Mouse (Mus musculus): ENCODE data around the gene Cd200r3.

The Cd200r3 gene

DNA sequence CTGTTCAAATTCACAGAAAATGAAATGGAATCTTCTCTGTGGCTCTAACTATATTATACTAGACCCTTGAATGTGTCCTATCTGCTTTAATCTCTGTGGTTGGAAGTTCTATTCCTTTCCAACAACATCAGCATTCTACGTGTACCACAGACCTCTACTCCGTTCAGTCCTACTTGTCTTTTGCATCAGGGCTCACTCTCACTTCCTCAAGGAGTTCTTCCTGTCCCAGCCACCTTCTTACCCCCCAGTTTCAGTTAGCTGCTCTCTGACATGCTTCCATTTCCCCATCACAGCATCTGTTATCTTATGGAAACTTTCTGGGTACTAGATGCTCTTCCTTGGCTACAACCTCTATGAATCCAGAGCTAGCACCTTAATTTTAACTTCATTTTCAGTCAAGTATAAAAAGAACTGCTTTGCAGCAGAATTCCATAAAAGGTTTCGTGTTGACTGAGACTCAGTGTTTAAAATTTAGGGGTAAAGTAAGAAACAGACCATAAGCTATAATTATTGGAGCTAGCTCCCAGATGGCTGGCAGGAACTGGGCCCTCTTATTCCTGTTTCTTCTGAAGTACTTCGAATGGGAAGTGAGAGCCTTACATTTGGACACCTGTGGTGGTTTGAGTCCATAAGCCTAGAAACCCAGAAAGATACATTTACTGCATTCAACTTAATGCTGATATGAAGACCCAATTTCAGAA lies 50.0 kb downstream of the Cd200r3 start:
- no peak for DNase-seq

DNA sequence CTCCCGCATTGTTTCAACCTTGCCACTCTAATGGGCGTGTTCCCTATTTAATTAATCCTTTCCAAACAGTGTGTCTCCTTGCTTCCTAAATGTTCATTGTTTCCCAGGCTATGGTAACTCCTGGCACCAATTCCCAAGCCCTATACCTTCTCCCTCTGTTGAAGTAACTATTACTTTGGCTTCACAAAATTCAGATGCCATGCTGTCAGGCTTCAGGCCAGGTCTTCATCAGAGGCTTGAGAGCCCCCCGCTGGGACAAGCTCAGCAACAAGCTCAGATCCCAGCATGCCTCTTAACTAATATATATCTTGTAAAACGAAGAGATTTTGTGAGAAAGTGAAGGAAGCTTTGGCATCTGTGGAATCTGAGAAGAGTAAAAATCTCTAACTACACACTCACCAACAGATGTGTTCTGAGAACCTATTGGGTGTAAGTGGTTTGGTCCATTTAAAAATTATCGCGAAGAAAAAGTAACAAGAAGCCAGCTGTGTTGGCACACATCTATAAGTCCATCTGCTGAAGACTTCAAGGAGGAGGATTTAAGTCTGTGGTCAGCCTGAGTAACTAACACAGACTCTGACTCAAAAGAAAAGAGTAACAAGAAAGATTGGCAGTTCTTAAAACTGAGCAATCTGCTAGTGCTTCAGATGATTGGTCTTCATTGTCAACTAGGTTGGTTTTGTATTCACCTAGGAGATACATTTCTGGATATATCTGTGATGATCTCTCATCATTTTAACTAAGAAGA lies 50.9 kb downstream of the Cd200r3 start:
- DNase-seq = no peak

DNA sequence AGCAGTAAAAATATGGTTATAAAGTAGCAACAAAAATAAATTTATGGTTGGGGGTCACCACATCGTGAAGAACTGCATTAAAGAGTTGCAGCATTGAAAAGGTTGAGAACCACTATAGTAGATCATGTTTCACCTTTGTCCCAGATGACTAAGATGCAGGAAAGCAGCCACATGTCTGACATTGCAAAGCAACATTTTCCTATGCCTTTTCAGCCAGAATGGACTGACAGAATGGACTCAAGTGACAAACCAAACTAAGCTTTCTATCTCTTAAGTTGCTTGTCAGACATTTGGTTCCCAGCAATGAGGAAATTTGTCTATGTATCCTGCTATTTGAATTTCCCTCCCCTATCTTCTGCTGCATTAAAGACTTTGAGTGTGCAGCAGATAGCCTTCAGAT lies 51.6 kb downstream of the Cd200r3 start:
- no peak for DNase-seq

DNA sequence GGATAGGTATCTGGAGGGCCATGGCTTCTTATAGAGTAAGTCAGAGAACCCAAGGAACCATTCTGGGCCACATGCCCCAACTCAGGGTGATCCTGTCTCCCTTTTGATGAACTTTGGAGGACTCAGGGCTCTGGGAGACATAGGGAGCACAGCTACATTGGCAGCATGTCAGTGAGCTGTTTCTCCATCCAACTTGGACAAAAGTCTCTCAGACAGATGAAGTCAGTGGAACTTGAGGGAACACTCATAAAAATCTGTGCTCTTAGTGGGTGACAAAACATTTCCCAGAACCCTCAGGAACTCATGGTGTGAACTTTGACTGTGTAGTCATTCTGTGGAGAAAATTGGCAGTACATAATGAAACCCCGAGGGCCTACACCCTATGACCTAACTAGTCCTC lies 53.2 kb downstream of the Cd200r3 start:
- DNase-seq = no peak

DNA sequence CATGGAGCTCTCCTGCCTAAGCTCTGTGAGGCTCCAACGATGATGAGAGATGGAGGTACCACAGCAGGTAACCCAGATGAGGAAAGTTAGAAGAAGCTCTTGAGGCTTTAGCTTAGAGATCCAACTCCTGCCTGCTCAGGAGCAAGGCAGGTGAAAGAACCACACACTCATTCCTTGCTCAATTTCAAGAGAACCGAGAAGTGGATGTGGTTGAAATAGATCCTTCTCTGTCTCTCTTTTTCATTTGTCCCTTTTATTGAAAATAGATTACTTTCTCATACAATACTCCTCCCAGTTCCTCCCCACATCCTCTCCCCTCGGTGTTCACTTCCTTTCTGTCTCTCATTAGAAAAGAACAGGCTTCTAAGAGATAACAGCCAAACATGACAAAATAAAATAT lies 56.1 kb downstream of the Cd200r3 start:
- no peak for DNase-seq

DNA sequence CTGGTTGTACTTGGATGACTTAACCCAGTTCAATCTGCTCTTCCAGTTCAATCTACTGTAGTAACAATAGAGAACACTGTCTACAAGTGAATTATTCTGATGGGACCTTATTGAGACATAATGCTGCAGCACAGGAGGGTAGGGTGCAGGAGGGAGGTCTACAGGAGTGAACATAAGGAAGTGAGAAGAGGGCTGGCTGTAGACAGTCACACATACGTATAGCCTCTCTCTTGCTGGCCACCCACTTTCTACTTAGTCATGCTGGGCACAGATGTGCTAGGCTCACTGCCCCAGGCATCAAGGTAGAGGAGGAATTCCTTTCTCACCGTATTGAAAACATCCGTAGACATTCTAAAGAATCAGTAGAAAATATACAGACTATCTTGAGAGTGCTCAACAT lies 61.0 kb downstream of the Cd200r3 start:
- DNase-seq = no peak

DNA sequence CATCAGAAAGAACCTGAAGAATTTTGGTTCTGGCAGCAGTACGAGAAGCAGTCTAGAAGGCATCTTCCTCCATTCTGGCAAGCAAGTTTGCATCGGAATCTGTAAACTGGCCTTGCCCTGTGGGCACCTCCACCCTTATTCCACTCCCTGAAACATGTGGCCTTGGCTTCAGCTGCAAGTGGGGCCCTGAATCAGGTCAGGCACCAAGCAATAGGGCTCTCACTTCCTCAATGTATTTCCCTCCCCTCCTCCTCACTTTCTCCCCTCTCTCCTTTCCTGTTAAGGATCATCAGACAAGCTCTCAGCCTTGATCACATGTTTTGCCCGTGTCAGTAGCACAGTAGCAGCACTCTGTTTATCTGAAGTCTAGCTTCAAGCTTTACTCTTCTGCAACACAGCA lies 61.8 kb downstream of the Cd200r3 start:
- DNase-seq = no peak

DNA sequence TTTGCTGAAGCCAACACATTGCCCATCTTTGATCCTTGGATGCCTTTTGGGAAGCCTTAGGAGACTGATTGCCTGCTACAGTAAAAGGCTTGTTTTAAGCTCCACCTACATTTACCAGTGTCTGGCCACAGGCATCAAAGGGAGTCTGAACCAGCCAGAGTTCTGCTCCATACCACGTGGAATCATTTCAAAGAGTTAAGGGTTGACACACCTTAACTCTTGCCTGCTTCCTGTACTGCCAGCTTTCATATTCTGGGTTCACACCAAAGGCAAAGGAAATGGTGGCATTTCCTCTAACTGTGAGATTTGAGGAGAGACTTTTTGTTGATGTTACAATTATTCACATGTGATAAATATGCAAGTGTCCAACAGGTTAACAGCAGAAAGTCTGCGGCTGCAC lies 63.5 kb downstream of the Cd200r3 start:
- DNase-seq = no peak

DNA sequence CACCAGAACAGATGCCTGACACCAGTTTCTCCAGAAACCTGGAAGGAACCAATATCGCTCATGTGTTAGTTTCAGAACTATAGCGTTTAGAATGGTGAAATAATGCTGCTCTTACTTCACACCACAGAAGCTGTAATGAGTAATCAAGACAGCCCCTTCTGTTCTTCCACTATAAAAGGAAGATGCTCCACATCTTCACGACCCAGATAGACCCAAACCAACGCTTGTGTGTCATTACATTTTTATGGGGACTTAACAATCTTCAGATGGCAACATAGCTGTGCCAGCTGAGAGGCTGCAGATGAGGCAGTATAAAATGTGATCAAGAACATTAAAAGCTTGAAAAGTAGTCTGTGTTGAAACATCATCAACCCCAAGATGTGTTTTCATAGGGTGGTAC lies 64.3 kb downstream of the Cd200r3 start:
- DNase-seq = no peak

DNA sequence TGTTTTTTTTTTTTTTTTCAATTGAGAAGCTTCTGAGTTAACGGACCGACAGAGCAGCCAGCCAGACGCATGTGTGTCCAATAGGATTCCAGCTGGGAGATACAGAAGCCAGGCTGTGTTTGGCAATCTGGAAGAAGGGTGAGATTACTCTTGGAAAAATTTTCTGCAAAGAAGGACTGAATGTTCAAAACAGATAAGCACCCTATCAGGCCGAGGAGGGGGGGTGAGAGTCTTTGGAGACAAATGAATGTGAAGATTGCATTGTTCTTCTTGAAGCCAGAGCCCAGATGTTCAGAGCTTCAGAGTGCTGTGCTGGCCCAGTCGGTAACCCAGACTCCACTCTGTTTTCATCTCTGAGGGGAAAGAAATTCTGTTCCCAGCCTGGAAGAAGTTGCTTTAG lies 66.2 kb downstream of the Cd200r3 start:
- DNase-seq = peak; percentile 21

DNA sequence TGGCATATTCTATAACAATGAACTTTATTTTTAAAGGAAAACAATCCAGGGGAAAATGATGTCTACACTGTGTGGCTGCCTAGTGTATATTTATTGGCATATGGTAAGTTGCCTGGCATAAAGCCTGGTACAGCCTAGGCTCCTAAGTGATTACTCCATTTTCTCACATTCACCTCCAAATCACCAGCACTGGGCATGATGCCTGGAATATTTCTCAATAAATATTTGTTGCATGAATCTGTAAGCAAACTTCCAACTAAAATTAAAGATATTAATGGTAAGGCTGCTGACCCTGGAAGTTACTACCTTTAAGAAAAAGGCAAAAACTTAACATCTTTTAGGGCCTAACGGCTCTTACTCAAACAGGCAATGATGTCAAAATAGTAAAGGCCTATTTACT lies 72.1 kb downstream of the Cd200r3 start:
- DNase-seq = no peak

DNA sequence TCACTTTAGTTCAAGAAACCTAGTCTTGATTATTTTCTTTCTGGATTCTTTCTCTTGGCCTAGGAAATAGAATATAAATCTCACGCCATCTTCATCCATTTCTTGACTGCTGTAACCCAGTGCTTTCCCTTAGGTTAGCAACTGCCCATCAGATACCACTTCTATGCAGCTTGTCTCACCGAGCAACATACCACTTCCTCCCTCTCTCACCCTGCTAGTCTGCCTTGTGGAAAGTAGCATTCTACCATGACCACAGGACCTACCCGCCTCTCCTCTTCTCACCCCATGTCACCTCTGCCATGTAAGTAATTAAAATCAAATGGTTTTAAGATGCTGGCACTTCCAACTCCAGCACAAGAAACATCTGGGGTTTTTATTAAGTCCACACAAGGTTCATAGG lies 73.0 kb downstream of the Cd200r3 start:
- DNase-seq = no peak

DNA sequence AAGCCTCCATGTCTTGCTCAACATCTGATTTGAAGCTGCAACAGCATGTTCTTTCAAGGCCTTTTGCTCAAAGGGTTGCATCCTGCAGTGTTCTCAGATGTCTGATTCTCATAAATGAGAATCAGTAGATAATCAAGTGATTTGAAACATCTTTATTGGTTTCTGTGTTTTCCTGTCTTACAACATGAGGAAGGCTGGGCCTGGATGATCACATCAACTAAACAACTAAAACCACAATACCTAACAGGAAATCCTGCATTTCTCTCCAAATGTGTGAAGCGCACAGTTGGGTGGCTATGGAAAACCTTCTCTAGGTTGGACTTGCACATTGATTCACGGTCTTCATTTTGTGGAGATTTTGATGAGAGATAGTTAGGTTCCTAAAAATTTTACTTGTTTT lies 75.4 kb downstream of the Cd200r3 start:
- no peak for DNase-seq

DNA sequence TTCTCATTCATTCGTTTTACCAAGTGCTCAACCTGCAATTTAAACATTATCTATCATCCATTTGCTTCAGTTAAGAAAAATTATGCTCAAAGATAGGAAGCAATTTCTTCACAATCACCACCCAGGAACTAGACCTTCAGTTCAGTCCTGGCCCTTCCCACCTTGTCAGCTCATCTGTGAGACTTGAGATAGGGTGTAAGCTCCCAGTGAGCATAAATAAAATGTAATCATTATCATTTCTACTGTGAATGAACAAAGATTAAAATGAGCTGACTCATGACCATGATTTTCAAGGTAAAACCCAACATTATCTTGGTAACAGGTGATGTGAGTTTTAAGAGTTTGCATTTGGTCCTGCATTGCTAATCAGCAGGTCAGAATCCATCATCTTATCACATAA lies 76.6 kb downstream of the Cd200r3 start:
- no peak for DNase-seq

DNA sequence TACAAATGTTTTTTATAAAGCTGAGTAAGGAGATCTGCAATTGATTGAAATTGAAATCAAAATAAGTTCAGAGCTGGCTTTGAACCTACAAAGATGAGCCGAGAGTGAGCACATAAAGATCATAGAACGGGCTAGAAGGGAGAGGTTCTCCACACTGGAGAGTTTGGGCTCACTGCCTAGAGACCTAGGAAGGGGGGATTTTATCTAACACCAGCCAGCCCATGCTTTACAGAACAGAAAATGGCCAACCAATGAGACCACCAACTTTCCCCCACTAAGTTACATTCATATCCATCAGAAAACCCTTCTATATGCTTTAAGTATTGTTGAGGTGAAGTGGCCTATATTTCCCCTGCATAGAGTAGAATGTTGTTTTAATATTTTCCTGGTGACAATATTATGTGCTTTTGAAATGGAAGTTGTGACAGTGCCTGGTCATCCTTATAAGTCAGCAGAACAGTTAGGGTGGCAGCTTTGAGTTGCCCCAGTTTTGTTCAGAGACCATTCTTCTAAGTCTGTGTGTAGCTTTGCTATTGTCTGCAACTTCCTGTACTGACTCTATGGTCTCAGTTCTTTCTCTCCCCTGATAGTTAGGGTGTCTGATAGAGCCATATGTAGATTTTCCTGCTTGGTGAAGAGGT lies 77.3 kb downstream of the Cd200r3 start:
- no peak for DNase-seq

DNA sequence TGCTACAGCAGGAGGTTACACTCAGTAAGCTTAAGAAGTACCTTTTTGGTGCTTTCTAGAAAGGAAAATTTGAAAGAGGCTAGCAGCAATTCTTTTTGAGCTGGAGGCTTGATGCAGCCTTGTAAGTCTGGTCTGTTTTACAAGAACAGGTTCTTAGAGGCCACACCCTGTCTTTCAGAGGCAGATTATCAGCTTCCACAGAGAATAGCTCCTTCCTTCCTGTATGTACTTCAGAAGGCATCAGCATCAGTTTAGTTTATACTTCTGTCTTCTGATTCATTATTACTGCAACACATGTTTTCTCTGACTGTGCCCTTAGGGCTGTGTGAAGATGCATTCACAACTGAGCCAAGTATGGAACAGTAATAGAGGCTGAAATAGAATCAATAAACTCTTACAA lies 78.0 kb downstream of the Cd200r3 start:
- DNase-seq = no peak

DNA sequence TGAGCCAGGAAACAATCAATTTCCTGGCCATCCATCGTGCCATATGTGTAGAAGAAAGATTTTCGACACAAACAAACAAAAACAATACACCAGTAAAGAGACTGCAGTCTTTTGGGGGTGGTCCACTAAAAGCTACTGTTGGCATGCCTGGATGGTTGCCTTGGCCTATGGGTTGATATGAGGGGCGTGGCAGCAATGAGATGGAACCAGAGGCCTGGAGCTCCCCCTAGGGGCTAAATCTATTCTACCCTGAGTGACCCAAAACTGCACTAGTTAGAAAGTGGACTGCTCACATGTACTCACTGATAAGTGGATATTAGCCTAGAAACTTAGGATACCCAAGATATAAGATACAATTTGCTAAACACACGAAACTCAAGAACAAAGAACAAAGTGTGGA lies 80.4 kb downstream of the Cd200r3 start:
- peak; percentile 55 for DNase-seq

DNA sequence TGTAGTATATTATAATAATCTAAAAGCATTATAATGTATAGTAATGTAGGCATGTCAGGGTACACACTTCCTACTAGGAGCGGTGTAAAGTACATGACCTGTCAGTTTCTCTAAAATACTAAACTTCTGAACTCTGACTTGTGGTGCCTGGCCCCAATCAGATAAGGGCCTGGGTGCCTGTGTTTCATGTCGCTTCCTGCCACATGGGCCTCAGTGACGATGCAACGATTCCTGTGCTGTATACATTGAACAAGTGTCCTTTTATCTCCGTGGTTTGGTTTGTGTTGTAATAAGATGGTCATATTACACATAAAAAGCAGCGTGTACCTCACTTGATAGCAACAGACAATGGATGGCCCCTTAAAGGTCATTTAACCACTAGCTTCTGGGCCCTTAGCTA lies 81.8 kb downstream of the Cd200r3 start:
- DNase-seq = no peak

DNA sequence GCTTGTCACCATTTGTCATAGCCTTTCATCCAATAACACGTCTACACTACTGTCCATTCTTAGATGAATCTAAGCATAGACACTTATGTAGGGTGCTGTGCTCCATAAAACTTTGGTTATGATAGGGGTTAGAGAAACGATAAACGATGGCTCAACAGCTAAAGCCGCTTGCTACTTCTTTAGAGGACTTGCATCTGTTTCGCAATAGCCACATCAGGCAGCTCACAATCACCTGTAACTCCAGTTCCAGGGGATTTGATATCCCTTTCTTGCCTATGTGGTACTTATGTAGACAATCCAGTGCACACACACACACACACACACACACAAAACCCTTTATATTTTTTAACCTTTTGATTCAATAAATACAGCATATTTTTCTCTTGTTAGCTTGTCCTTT lies 85.6 kb downstream of the Cd200r3 start:
- no peak for DNase-seq

DNA sequence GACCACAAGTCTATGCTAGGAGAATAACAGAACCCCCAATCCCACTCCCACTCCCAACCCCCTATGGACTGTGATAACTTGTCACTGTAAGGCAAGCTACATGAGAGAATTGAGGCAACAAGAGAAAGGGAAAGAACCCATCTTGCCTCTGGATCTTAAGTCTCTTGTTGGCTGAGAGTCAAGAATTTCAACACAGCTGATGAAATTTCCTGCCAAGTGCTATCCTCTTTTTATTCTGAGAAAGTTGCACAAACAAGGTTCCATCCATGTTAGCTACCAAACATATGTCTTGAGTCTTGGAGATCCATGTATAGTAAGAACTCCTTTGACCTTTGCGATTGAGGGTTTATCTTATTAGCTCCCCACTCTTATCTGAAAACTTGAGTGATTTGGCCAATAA lies 86.0 kb downstream of the Cd200r3 start:
- DNase-seq = peak; percentile 26

DNA sequence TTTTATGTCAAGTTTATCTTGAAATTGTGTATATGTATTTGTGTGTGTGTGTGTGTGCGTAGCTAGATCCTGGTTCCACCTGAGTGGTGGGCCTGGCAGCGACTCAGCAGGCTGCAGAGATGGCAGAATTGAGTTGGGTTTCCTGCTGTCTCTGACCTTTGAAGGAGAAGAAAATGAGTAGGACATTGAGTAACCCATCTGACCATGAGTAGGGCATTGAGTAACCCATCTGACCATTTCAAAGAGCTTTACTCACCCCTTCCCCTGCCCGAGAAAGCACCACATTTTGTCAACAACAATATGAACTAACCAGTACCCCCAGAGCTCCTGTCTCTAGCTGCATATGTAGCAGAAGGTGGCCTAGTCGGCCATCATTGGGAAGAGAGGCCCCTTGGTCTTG lies 86.6 kb downstream of the Cd200r3 start:
- DNase-seq = no peak

DNA sequence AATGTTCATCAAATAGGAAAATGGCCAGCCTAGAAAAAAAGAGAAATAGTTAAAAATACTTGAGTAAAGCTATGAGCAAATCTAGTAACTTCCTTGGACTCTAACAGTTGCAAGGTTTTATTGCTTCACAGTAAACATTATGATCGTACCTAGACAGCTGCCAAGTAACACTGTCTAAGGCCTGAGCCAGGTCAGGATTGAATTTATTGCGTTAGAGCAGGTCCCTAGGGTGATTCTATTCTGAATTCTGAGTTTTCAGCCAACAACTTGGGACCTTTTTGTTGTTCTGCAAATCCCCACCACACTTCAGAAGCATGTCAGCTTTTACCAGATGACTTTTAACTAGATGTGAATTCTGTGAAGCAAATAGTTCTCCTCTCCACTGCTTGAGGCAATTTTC lies 87.3 kb downstream of the Cd200r3 start:
- DNase-seq = peak; percentile 7
